Mouse (Mus musculus): ENCODE results near the gene 4930415O20Rik. TPM values are rescaled to one million over a fixed set of nuclear protein-coding genes. Genes with fewer than 3 reads are reported as not detected.

4930415O20Rik gene
- polyA plus RNA-seq, 1 experiment from 2014 or later: not detected

DNA sequence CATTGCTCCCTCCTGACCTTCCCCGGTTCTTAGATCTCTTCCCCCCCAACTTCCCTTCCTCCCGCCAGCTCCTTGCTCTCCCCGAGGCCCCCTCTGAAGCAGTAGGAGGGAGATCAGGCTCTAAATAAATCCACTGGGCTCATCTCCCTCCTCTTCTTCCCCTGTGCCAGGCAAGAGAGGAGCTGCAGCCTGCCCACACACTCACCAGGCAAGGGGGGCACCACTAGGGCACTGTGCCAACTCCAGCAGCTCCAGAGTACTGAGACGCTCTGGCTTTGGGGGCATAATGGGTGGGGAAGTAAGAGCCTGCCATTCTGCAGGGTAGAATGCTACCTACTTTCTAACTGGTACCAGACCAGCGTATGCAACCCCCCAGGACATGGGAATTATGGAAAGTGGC is 65.7 kb downstream of the 4930415O20Rik start:
- Histone ChIP-seq H3K4me3 (peak overlapping the region; percentile 88), H3K9ac (peak overlapping the region; percentile 92), H3K27ac (no peak overlapping the region), H3K4me1 (peaks cover 58% of the 10 kb centered on the region), H3K4me2 (replicated peaks) (peak overlapping the region; percentile 81), H3K27me3 (replicated peaks) (peaks cover 24% of the 10 kb centered on the region), H3K36me3 (peaks cover 24% of the 10 kb centered on the region), H3K9me3 (no peaks in the 10 kb centered on the region)
- ATAC-seq (ENCODE audit: low FRiP score, low read depth): no peak
- WGBS: 43% methylated on average over 5 of the region's 5 CpGs

DNA sequence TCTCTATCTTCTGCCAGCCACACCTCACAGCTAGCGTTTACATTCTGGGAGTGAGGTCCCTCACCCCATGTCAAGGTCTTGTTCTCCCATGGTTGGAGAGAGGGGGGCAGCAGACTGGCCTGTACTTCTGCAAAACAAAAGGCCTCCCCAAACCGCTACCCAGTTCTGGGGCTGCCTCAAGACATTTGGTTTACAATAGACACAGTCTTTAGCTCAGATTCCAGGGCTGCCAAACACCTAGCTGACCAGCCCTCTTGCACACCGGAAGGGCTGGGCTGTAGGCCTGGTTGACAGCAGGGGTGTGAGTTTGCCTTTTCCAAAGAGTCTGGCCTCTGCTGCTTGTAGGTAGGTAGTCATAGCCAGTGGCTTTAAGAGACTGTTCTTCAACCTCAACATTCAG is 66.4 kb downstream of the 4930415O20Rik start:
- Histone ChIP-seq H3K9ac (no peak overlapping the region), H3K27ac (no peak overlapping the region), H3K36me3 (peaks cover 31% of the 10 kb centered on the region), H3K4me1 (peaks cover 51% of the 10 kb centered on the region), H3K4me2 (replicated peaks) (peak overlapping the region; percentile 81), H3K9me3 (no peaks in the 10 kb centered on the region), H3K27me3 (replicated peaks) (peaks cover 22% of the 10 kb centered on the region), H3K4me3 (no peak overlapping the region)
- WGBS: 29% methylated on average over 3 of the region's 3 CpGs
- no peak for ATAC-seq (ENCODE audit: low FRiP score, low read depth)

Other genes starting within 250 kb of the 4930415O20Rik start
- gene Olfr284, start 230.0 kb upstream of the 4930415O20Rik start, polyA plus RNA-seq (2016; fragmentation: Nextera tagmentation; extraction: Ambion mirVana): not detected in 2 replicates
- gene Olfr283, start 190.1 kb upstream of the 4930415O20Rik start, polyA plus RNA-seq (2016; fragmentation: Nextera tagmentation; extraction: Ambion mirVana): not detected in 2 replicates
- gene Olfr282, start 139.8 kb upstream of the 4930415O20Rik start, polyA plus RNA-seq (2016; fragmentation: Nextera tagmentation; extraction: Ambion mirVana): not detected in 2 replicates
- not detected in 2 replicates for gene Olfr281, start 118.4 kb upstream of the 4930415O20Rik start, polyA plus RNA-seq (2016; fragmentation: Nextera tagmentation; extraction: Ambion mirVana)
- gene OR5BS1P, start 101.1 kb upstream of the 4930415O20Rik start, polyA plus RNA-seq (2016; fragmentation: Nextera tagmentation; extraction: Ambion mirVana): not detected in 2 replicates
- not detected in 2 replicates for gene Lalba, start 88.3 kb upstream of the 4930415O20Rik start, polyA plus RNA-seq (2016; fragmentation: Nextera tagmentation; extraction: Ambion mirVana)
- gene Olfr279, start 78.6 kb upstream of the 4930415O20Rik start, polyA plus RNA-seq (2016; fragmentation: Nextera tagmentation; extraction: Ambion mirVana): not detected in 2 replicates
- gene Kansl2, start 36.7 kb upstream of the 4930415O20Rik start, polyA plus RNA-seq (2016; fragmentation: Nextera tagmentation; extraction: Ambion mirVana): 169 and 183 TPM in 2 replicates
- gene Ccnt1, start 81 bp upstream of the 4930415O20Rik start, polyA plus RNA-seq (2016; fragmentation: Nextera tagmentation; extraction: Ambion mirVana): 65.7 and 65.8 TPM in 2 replicates
- 14.5 and 16.3 TPM in 2 replicates for gene Adcy6, start 39.1 kb downstream of the 4930415O20Rik start, polyA plus RNA-seq (2016; fragmentation: Nextera tagmentation; extraction: Ambion mirVana)
- 108 and 127 TPM in 2 replicates for gene Cacnb3, start 59.8 kb downstream of the 4930415O20Rik start, polyA plus RNA-seq (2016; fragmentation: Nextera tagmentation; extraction: Ambion mirVana)
- gene Ddx23, start 91.9 kb downstream of the 4930415O20Rik start, polyA plus RNA-seq (2016; fragmentation: Nextera tagmentation; extraction: Ambion mirVana): 16.4 and 23.2 TPM in 2 replicates
- 7.8 and 9.7 TPM in 2 replicates for gene Rnd1, start 106.5 kb downstream of the 4930415O20Rik start, polyA plus RNA-seq (2016; fragmentation: Nextera tagmentation; extraction: Ambion mirVana)
- 2.1 and 2.3 TPM in 2 replicates for gene Ccdc65, start 137.2 kb downstream of the 4930415O20Rik start, polyA plus RNA-seq (2016; fragmentation: Nextera tagmentation; extraction: Ambion mirVana)
- gene Fkbp11, start 157.2 kb downstream of the 4930415O20Rik start, polyA plus RNA-seq (2016; fragmentation: Nextera tagmentation; extraction: Ambion mirVana): 7.7 and 8.9 TPM in 2 replicates
- 69.7 and 77.4 TPM in 2 replicates for gene Arf3, start 192.2 kb downstream of the 4930415O20Rik start, polyA plus RNA-seq (2016; fragmentation: Nextera tagmentation; extraction: Ambion mirVana)
- gene Wnt10b, start 207.1 kb downstream of the 4930415O20Rik start, polyA plus RNA-seq (2016; fragmentation: Nextera tagmentation; extraction: Ambion mirVana): 0.26 and 0.53 TPM in 2 replicates
- 7.5 and 12.3 TPM in 2 replicates for gene Wnt1, start 218.9 kb downstream of the 4930415O20Rik start, polyA plus RNA-seq (2016; fragmentation: Nextera tagmentation; extraction: Ambion mirVana)
- gene Ddn, start 238.5 kb downstream of the 4930415O20Rik start, polyA plus RNA-seq (2016; fragmentation: Nextera tagmentation; extraction: Ambion mirVana): 0.47 and 0.82 TPM in 2 replicates